Mouse (Mus musculus) stomach, postnatal 0 days (tissue): Measurements from ENCODE around the gene Elmsan1.

Source experiments
- CTCF ChIP-seq: IDR thresholded peaks from 2 replicates; pipeline ENCODE4 v1.5.1; 2016; ENCODE audit warnings: antibody characterized with exemption, low read depth, mild to moderate bottlenecking, moderate library complexity
- EP300 ChIP-seq: optimal IDR thresholded peaks from 2 replicates; pipeline ENCODE3; 2016; ENCODE audit warnings: antibody characterized with exemption

DNA sequence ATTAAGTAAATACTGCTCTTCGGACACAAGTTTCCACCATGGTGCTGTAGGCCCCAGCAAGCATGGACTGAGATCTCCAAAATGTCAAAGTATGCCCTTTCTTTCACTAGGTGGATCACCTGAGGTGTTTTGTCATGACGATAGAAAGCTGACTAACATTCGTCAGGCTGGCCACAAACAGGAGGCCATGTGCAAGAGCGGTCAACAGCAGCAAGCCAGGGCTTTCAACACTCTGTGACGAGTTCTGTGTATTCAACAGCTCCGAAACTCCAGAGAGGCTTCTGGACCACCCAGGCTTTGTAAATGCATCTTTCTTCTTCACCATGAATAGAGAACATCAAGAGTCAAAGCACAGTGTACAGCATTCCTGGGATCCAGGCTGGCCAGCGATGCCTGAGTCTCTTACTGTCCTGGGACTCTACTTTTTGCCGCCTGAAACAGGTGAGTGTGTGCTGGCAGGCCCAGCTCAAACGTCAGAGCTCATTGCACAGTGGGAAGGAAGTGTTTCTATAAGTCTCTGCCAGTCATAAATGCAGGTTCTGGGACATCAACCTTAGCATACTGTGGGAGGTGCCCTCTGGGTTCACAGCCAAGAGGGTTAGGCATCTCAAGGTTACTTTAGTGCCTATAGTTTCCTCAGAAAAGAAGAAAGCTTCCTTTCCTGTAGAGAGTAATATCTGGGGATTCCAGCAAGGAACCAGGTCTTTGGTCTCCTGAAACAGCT, 7.6 kb upstream of the Elmsan1 start:
- TF ChIP-seq CTCF (no peak), EP300 (no peak)
